Mouse (Mus musculus) small intestine, adult 2 months (tissue): ENCODE measurements around the gene Prdm9.

Experiments used
- CTCF ChIP-seq: fragments of 200-500 bp; IDR thresholded peaks from 2 replicates; pipeline ENCODE4 v1.5.1; 2012; ENCODE audit warnings: low read depth, mild to moderate bottlenecking, control low read depth, inconsistent platforms, low read length, moderate library complexity, mixed read lengths; ENCODE audit not compliant: insufficient replicate concordance, insufficient read length; ENCODE audit errors: extremely low read depth
- POLR2A ChIP-seq: fragments of 200-500 bp; IDR thresholded peaks from 2 replicates; pipeline ENCODE4 v1.6.1; 2012; ENCODE audit warnings: low read depth, mild to moderate bottlenecking, control low read depth, inconsistent platforms, low read length, moderate library complexity

DNA sequence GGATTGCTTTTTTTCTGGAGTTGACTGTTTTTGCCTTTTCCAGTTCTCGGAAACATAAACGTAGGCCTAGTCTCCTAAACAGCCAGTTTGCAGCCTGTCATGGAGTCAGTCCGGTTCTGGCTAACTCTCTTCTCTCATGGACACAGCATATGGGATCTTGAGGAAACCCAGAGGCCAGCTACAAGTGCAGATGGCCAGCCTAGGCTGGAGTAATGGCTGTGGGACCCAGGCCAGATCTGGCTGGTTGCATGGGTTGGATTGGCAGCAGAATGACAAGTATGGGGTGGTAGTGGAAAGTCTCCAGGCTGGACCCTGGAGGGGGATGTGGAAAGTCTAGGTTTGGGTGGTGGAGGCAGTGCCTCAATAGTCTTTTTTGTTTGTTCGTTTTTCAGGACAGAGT is 23.8 kb downstream of the Prdm9 start:
- TF ChIP-seq POLR2A (no peak), CTCF (no peak)
